Mouse (Mus musculus) MEL (cell line): ENCODE data around the gene Card9.

ENCODE experiments used
- CTCF ChIP-seq, 3 experiments: IDR thresholded peaks in 2 of 3; conservative IDR thresholded peaks in 1 of 3; 2 replicates each; pipeline ENCODE4 v1.5.1; 2011 to 2012; ENCODE audit warnings: low read length in 3 of 3, low read depth in 2 of 3, mild to moderate bottlenecking in 2 of 3, improper control_type of control experiment in 1 of 3, inconsistent platforms in 1 of 3, mixed read lengths in 1 of 3, moderate library complexity in 1 of 3; ENCODE audit not compliant: control insufficient read depth in 1 of 3, insufficient read depth in 1 of 3, poor library complexity in 1 of 3, severe bottlenecking in 1 of 3
- E2F4 ChIP-seq: IDR thresholded peaks from 2 replicates; pipeline ENCODE4 v1.6.1; 2011; ENCODE audit warnings: low read depth, low read length, improper control_type of control experiment, borderline replicate concordance
- ELF1 ChIP-seq: IDR thresholded peaks from 2 replicates; pipeline ENCODE4 v1.6.1; 2014; ENCODE audit warnings: low read depth, mild to moderate bottlenecking, inconsistent platforms, low read length, improper control_type of control experiment, moderate library complexity
- EP300 ChIP-seq, 2 experiments: IDR thresholded peaks; 2 replicates each; pipeline ENCODE4 v1.6.1; 2011; ENCODE audit warnings: improper control_type of control experiment in 2 of 2, low read length in 2 of 2, low read depth in 1 of 2, mild to moderate bottlenecking in 1 of 2
- KAT2A ChIP-seq: conservative IDR thresholded peaks from 2 replicates; pipeline ENCODE4 v1.6.1; 2012; ENCODE audit warnings: low read depth, low read length, improper control_type of control experiment, inconsistent platforms
- MAFK ChIP-seq: IDR thresholded peaks from 2 replicates; pipeline ENCODE4 v1.6.1; 2011; ENCODE audit warnings: low read depth, mild to moderate bottlenecking, low read length, improper control_type of control experiment, borderline replicate concordance
- MYB ChIP-seq: IDR thresholded peaks from 2 replicates; pipeline ENCODE4 v1.6.1; 2011; ENCODE audit warnings: mild to moderate bottlenecking, low read depth, low read length, improper control_type of control experiment
- NRF1 ChIP-seq: IDR thresholded peaks from 2 replicates; pipeline ENCODE4 v1.6.1; 2014; ENCODE audit warnings: low read depth, mild to moderate bottlenecking, inconsistent platforms, low read length, improper control_type of control experiment, moderate library complexity; ENCODE audit not compliant: poor library complexity, insufficient read depth, severe bottlenecking
- ZNF384 ChIP-seq: IDR thresholded peaks from 2 replicates; pipeline ENCODE4 v1.6.1; 2012; ENCODE audit warnings: low read depth, mild to moderate bottlenecking, inconsistent platforms, low read length, improper control_type of control experiment

DNA sequence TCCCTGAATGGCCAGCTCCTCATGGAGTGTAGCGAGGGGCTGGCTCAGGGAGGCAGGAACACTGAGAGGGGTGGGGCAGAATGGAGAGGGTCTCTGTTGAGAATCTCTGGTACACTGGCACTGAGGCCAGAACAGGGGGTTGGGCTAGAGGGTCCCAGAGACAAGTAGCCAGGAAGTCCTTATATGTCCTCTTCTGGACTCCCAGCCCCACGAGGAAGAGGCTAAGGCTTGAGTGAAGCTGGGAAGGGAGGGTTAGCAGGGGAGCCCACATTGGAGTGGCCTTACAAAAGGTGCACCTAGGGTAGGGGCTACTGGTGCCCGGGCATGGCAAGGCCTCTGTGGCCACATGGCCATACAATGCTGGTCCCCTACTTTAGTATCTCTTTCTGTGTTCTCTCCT, 43.3 kb downstream of the Card9 start:
- TF ChIP-seq MAFK (no peak), ELF1 (no peak), NRF1 (no peak), MYB (no peak), ZNF384 (no peak), CTCF (IDR thresholded peaks at IDR 0.05 in 2 of 3, conservative IDR thresholded peaks at IDR 0.05 in 1 of 3; ENCODE audit: control insufficient read depth in 1 of 3, insufficient read depth in 1 of 3, low read depth in 2 of 3, low read length in 3 of 3, poor library complexity in 1 of 3, severe bottlenecking in 1 of 3) (no peak), EP300 (IDR thresholded peaks at IDR 0.05; ENCODE audit: low read depth in 1 of 2, low read length in 2 of 2) (no peak), E2F4 (no peak), KAT2A (no peak)
